Mouse (Mus musculus): Measurements from ENCODE around the gene Nfia.

Gene Nfia

GRCm38 (mm10) chr4:97764616-97765015 is 7.9 kb upstream of the Nfia start:
- intact Hi-C loops (cut with DNase I) = no loop called here

- intact Hi-C loops (cut with DNase I) = no loop called here
Measured at GRCm38 (mm10) chr4:97765341-97766020, 7.1 kb upstream of the Nfia start.

- intact Hi-C loops (cut with DNase I) = no loop called here
Measured at GRCm38 (mm10) chr4:97766100-97766499, 6.4 kb upstream of the Nfia start.

- intact Hi-C loops (cut with DNase I) = no loop called here
Measured at GRCm38 (mm10) chr4:97767025-97767424, 5.5 kb upstream of the Nfia start.

GRCm38 (mm10) chr4:97767516-97767915 is 5.0 kb upstream of the Nfia start:
- intact Hi-C loops (cut with DNase I) = no loop called here

GRCm38 (mm10) chr4:97769861-97770260 is 2.7 kb upstream of the Nfia start:
- intact Hi-C loops (cut with DNase I) = loop anchor here (5.0 kb wide), 1 partner anchor 157 kb away; no protein-coding TSS in a partner anchor

GRCm38 (mm10) chr4:97771426-97771825 is 1.1 kb upstream of the Nfia start:
- intact Hi-C loops (cut with DNase I) = loop anchor here (5.0 kb wide), 1 partner anchor 156 kb away; no protein-coding TSS in a partner anchor

DNA sequence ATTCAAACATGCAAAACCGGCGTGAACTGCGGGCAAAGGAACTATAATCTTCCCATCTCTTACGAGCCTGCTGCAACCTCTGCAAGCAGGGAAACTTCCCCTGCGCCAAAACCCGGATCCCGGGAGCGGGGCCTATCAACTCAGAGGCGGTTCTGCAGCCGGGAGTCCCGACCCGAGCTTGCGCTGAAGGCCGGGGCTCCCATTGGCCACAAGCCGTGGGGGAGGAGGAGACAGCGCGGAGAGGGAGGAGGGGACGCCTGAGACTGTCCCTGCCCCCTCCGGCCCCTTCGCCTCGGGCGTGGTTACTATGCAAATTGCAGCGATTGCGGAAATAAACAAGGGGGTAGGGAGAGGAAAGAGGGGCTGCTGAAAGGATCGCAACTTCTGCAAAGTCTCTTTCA is 450 bp upstream of the Nfia start:
- intact Hi-C loops (cut with DNase I) = loop anchor here (2.0 to 5.0 kb wide), 2 partner anchors 15 to 155 kb away; no protein-coding TSS in a partner anchor

DNA sequence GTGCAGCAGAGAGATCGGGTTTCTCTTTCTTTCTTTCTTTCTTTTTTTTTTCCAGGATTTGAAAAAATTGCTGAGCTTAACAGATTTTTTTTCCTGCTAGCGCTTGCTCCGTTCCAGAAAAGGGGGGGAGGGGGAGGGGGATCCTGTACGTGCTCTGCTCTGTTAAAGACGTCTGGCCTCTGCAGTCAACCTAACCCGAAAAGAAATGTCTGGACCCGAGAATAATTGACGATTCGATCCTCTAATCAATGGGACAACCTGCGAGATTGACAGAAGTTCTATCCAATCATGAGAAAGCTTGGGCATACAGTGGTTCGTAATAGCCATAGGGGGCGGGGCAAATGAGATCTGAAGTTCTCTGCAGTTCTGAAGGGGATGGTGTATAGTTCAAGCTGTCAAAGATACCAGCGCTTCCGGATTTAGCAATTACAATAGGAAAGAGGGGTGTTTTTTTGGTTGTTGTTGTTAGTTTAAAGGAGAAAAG is 618 bp downstream of the Nfia start:
- intact Hi-C loops (cut with DNase I) = loop anchor here (2.0 to 5.0 kb wide), 2 partner anchors 16 to 154 kb away; no protein-coding TSS in a partner anchor

DNA sequence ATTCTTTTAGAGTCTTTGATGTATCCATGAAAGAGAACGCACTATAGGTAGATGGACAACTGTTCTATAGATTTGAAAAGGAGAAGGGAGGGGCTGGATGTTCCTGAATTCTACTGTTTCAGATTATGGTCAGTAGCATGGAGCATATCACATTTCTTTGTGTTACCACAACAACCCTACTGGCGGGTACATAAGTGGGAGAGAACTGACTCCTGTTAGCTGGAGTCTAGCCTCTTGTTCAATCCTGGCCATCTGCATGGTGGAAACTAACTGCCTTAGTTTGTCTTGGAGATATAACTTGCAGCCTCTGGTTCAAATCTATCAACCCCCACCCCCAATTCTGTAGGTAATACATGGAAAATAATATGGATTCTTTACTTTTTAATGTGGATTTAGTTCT is 1.3 kb downstream of the Nfia start:
- intact Hi-C loops (cut with DNase I) = loop anchor here (2.0 to 5.0 kb wide), 2 partner anchors 17 to 154 kb away; no protein-coding TSS in a partner anchor

GRCm38 (mm10) chr4:97774446-97774950 is 2.0 kb downstream of the Nfia start:
- intact Hi-C loops (cut with DNase I) = loop anchor here (5.0 kb wide), 1 partner anchor 153 kb away; no protein-coding TSS in a partner anchor

GRCm38 (mm10) chr4:97775059-97775458 is 2.5 kb downstream of the Nfia start:
- intact Hi-C loops (cut with DNase I) = no loop called here

GRCm38 (mm10) chr4:97775494-97776265 is 3.1 kb downstream of the Nfia start:
- intact Hi-C loops (cut with DNase I) = no loop called here

DNA sequence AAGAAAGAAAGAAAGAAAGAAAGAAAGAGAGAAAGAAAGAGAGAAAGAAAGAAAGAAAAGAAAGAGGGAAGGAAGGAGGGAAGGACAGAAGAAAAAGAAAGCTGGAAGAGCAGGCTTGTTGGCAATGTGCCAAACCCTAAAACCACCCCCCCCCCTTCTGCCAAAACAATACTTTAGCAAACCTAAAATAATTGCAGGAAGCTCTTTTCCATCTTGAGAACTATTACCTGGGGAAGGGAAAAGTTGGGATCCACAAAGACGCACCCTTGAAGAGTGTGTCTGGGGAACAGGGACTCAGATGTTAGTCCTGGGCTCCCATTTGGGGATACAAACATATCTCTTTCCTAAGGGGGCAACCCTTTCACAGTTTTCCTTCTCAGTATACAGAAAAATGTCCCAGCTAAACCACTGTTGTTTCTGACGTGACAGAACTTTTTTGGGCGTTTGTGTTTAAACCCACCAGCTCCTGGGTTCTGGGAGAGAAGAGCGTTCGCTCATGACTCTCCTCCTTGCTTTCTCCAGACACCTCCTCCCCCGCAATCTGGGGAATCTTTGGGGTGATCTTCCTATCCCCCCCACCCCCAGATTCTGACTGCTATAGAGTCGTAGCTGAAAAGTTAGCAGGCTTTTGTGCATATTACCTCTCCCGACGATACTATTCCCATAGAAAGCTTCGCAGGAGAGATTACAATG is 4.0 kb downstream of the Nfia start:
- intact Hi-C loops (cut with DNase I) = no loop called here

- intact Hi-C loops (cut with DNase I) = no loop called here
Measured at GRCm38 (mm10) chr4:97777081-97777705, 4.7 kb downstream of the Nfia start.

DNA sequence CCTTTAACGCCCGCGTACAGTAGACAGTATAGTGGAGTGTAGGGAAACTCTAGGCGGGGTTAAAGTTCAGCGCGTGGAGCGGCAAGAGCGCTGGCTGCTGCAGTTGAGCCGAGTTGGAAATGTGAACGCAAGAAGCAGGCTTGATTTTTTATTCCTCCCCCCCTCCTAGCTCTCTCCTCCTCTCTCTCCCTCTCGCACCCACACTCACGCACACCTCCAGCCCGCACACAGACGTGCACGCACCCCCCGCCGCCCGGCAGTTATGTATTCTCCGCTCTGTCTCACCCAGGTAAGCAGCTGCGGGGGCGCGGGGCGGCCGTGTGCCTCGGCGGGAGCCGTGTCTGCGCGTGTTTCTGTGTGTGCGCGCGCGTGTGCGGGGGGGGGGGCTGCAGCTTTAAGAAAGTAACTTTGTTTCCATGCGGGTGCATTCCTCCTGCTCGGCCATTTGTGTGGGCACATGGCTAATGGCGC is 5.2 kb downstream of the Nfia start, which contains the start of gene E130114P18Rik:
E130114P18Rik (minus strand) TSS at position 373 of the 471 bp plus-strand sequence.
- intact Hi-C loops (cut with DNase I) = loop anchor here (2.0 kb wide), 1 partner anchor 227 kb away; no protein-coding TSS in a partner anchor

DNA sequence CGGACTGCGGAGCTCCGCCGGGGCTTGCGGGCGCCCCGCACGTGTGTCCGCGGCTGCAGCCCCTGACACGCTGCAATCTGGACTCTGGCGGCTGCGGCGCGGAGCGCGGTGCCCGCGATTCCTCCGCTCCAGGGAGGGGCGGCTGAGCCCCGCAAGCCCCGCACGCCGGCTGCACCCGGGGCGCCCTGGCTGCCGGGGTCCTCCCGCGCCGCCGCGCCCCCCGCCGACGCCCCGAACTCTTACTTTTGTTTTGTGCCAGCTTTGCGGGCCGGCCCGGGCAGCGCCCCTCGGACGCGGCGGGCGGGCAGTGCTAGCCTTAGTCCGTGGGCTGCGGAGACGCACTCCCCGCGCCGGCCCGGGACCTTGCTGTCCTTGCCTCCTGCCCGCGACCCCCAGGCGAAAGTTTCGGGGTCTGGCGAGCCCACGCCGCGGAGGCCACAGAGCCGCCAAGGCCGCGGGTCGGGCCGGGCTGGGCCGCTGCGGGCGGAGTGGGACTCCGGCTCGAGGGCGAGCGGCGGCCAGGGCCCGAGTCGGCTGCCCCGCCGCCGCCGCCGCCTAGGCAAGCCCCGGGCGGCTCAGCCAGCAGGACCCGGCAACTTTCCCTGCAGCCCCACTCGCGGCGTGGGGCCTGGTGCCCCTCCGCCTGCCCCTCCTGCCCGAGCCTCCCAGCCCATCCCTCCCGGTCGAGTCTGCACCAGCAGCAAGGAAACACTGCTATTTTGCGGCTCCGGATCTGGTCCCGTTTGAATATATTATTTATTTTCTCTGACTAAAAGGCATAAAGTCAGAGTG is 5.9 kb downstream of the Nfia start:
- intact Hi-C loops (cut with DNase I) = loop anchor here (2.0 kb wide), 1 partner anchor 226 kb away; no protein-coding TSS in a partner anchor

- intact Hi-C loops (cut with DNase I) = loop anchor here (2.0 kb wide), 1 partner anchor 226 kb away; no protein-coding TSS in a partner anchor
Measured at GRCm38 (mm10) chr4:97779003-97779930, 6.7 kb downstream of the Nfia start.

Measured in adrenal gland (tissue).